Mouse (Mus musculus): ENCODE measurements at regions not wholly inside any gene's neighbourhood (a gene's known extent, or its start where the extent isn't known, plus 50 kb on each side); places are given as distances from the start of the nearest gene placed in this dataset.
A peak's percentile ranks its signal among the peaks of the same experiment; 100 is the strongest.

DNA sequence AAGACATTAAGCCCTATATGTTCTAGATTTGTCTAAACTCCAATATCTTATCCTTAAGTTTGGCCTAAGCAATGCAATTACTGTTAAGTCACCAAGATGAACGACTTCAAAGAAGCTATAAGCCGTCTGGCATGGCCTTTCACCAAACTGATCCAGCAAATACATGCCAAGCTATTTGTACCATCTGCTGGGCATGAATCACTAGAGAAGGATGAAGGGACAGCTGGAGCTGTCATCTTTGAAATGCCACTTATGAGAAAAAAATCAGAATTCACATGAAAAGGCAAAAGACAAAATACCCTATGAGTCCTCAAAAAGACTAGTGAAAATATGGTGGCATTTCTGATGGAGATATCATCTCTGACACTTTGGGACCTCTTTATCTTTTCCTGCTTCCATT lies 430.3 kb upstream of the Steap1 start:
- Histone ChIP-seq H3K27ac (no peak overlapping the region), H3K4me3 (no peak overlapping the region)
- peak in 1 of 2 experiments; percentile 8 for DNase-seq (ENCODE audit: extremely low spot score in 1 of 2, low spot score in 2 of 2)
- no peak for TF ChIP-seq CTCF (IDR thresholded peaks at IDR 0.05)
- intact Hi-C loops (cut with DNase I) = no loop called here

DNA sequence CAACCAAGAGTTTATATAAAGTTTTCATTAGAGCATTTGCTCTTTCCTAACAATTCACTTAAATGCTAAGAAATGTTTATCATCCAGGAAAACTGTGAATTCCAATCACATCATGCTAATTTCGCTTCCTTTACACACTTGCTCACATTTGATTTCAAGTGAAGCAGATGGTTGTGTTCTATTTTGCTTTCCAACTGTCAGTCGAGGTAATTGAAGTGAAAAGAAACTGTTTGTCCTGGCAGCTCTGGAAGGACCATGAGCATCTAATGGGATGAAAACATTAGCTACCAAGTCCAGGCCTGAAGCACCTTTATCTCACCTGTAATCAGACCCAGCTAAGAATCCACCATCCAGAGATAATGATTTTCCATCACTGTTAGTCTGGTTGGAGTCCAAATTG lies 418.9 kb upstream of the Steap1 start:
- DNase-seq (ENCODE audit: extremely low spot score in 1 of 2, low spot score in 2 of 2) = no peak
- H3K4me3 ChIP-seq = no peak overlapping the region
- no peak for TF ChIP-seq CTCF (IDR thresholded peaks at IDR 0.05)
- intact Hi-C loops (cut with DNase I) = no loop called here
- no peak overlapping the region for H3K27ac ChIP-seq

DNA sequence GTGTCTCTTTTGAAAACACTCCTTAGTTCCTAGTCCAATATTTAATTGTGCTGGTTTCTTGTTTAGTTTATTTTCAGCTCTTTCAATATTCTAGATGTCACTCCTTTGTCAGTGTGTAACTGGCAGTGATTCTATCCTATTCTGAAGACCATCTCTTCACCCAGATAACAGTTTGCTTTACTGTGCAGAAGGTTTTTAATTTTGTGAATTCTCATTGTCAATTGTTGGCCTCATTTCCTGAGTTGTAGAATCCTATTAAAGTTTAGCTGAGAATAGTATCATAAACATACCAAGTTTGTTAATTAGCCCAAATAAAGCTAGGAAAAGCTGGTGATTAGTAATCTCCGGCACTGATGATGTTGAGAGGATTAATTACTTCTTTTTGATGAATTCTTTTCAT lies 418.4 kb upstream of the Steap1 start:
- intact Hi-C loops (cut with DNase I) = no loop called here
- DNase-seq (ENCODE audit: extremely low spot score in 1 of 2, low spot score in 2 of 2) = no peak
- no peak overlapping the region for H3K27ac ChIP-seq
- no peak overlapping the region for H3K4me3 ChIP-seq
- no peak for TF ChIP-seq CTCF (IDR thresholded peaks at IDR 0.05)
